Mouse (Mus musculus) neural tube, embryonic 13.5 days (tissue): ENCODE results near the gene Fam180a. TPM values are rescaled to one million over a fixed set of nuclear protein-coding genes. Genes with fewer than 3 reads are reported as not detected.
"Not testable (repeated sequence)": the region's sequence is repeated elsewhere in the genome, so short reads cannot be mapped to it uniquely, and the experiment has no call there.

Experiments used
- ATAC-seq: fragments of 200-750 bp; cut with Nextera tagmentation; 2 replicates; pipeline ENCODE4 v1.8.0; 2017; ENCODE audit warnings: low read depth, mild to moderate bottlenecking, moderate TSS enrichment, moderate library complexity
- H3K27ac ChIP-seq: fragments of 300-500 bp; sonication (generic); replicated peaks from 2 replicates; pipeline ENCODE4 v1.5.1; 2015; ENCODE audit warnings: moderate library complexity, mild to moderate bottlenecking, inconsistent platforms
- H3K27me3 ChIP-seq: fragments of 300-500 bp; sonication (generic); 2 replicates; pipeline ENCODE4 v1.6.1; 2015; ENCODE audit warnings: mild to moderate bottlenecking, inconsistent platforms
- H3K36me3 ChIP-seq: fragments of 300-500 bp; sonication (generic); 2 replicates; pipeline ENCODE4 v1.6.1; 2015; ENCODE audit warnings: mild to moderate bottlenecking, inconsistent platforms
- H3K4me1 ChIP-seq: fragments of 300-500 bp; sonication (generic); replicated peaks from 2 replicates; pipeline ENCODE4 v1.6.1; 2015; ENCODE audit warnings: inconsistent platforms
- H3K4me2 ChIP-seq: fragments of 300-500 bp; sonication (generic); 2 replicates; pipeline ENCODE4 v1.6.1; 2015; ENCODE audit warnings: inconsistent platforms, mild to moderate bottlenecking, moderate library complexity
- H3K4me3 ChIP-seq: fragments of 300-500 bp; sonication (generic); 2 replicates; pipeline ENCODE4 v1.5.1; 2015; ENCODE audit warnings: mild to moderate bottlenecking, inconsistent platforms
- H3K9ac ChIP-seq: fragments of 300-500 bp; sonication (generic); 2 replicates; pipeline ENCODE4 v1.6.1; 2015; ENCODE audit warnings: moderate library complexity, mild to moderate bottlenecking, inconsistent platforms
- H3K9me3 ChIP-seq: fragments of 300-500 bp; sonication (generic); 2 replicates; pipeline ENCODE4 v1.6.1; 2016; ENCODE audit warnings: inconsistent platforms
- WGBS: fragments of 180-500 bp; shearing (Covaris S2); methylation state at CpG from one replicate; pipeline ENCODE4 v1.1.7; 2015; 5-methylcytosine and 5-hydroxymethylcytosine counted together
- polyA plus RNA-seq: library from polyadenylated mRNA; unstranded; fragments of >200 nt; fragmentation: Nextera tagmentation; extraction: Ambion mirVana; gene quantifications from 2 replicates; pipeline ENCODE4 v1.2.1, GENCODE M21; 2015

Gene Fam180a
- 0.39 and 0.73 TPM in 2 replicates for polyA plus RNA-seq

DNA sequence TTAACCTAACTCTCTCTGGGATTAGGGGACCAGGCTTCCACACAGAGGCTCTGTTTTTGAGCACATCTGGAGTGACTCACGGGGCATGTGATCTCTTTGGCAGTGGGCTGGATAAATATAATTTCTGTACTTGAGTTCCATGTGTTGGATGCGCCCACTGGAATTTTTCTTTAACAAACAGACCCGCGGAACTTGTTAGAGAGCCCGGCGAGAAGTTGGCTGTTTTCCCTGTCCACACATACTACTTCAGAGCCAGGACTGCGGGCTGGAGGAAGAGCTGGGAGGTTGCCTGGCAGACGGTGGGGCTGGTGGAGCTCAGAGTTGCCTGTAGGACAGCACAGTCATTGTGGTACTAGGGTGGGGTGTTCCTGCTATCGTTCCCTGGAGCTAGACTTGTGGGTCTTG lies at the start of gene Fam180a:
Fam180a (minus strand) TSS at position 31 of the 405 bp plus-strand sequence.
- Histone ChIP-seq H3K9me3 (no peaks in the 10 kb centered on the region), H3K36me3 (no peaks in the 10 kb centered on the region), H3K27ac (no peak within 1 kb of the TSS), H3K9ac (no peak within 1 kb of the TSS), H3K4me1 (no peaks in the 10 kb centered on the region; the same call in 1 of the 2 replicates), H3K4me3 (no peak within 1 kb of the TSS), H3K4me2 (no peak within 1 kb of the TSS), H3K27me3 (no peaks in the 10 kb centered on the region)
- 87% methylated on average over 9 of the region's 9 CpGs for WGBS
- no peak for ATAC-seq

DNA sequence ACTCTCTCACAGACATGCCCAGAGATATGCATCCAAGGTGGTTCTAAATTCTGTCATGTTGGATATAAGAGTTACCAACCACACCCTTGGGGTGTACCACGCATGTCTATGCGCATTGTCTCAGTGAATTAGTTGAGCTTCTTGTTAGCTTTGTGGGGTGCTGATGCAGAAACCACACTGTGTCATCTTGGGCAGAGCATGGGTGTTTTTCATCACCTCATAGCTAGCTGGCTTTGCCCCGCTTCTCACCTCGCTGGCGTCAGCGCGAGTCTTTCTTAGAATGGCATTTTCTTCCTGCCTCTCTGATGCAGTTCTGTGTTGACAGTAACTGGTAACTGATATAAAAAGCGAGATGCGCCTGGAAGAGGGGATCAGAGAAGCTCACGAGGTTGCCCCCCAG lies 48.1 kb upstream of the Fam180a start:
- Histone ChIP-seq H3K27ac (no peak overlapping the region), H3K4me2 (no peak overlapping the region), H3K36me3 (no peaks in the 10 kb centered on the region), H3K4me3 (no peak overlapping the region), H3K4me1 (no peaks in the 10 kb centered on the region), H3K9me3 (no peaks in the 10 kb centered on the region), H3K27me3 (no peaks in the 10 kb centered on the region), H3K9ac (no peak overlapping the region)
- WGBS, result 93% methylated on average over 10 of the region's 10 CpGs
- no peak for ATAC-seq

DNA sequence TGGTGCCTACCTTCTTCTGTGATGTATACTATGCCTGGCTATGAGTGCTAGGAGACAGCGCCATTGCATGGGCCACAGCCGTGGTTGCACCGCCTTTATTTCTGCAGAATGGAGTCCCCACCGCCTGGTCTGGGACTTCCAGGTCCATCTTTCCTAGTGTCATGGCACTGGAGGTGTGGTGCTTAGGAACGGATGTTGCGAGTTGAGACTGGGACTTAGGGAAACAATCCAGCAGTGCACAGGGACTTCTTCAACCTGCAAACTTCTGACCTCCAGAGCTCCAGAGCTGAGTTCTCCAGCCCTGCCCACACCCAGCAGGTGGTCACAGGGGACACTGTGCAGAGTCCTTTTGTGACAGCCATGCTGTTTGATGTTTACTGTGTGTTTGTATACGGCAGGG lies 44.4 kb upstream of the Fam180a start:
- no peaks in the 10 kb centered on the region for H3K36me3 ChIP-seq
- WGBS, result 87% methylated on average over 7 of the region's 7 CpGs
- no peaks in the 10 kb centered on the region for H3K4me1 ChIP-seq
- H3K9ac ChIP-seq, result no peak overlapping the region
- H3K9me3 ChIP-seq, result no peaks in the 10 kb centered on the region
- no peak for ATAC-seq
- H3K4me2 ChIP-seq, result no peak overlapping the region
- H3K4me3 ChIP-seq, result no peak overlapping the region
- H3K27ac ChIP-seq, result no peak overlapping the region
- no peaks in the 10 kb centered on the region for H3K27me3 ChIP-seq

DNA sequence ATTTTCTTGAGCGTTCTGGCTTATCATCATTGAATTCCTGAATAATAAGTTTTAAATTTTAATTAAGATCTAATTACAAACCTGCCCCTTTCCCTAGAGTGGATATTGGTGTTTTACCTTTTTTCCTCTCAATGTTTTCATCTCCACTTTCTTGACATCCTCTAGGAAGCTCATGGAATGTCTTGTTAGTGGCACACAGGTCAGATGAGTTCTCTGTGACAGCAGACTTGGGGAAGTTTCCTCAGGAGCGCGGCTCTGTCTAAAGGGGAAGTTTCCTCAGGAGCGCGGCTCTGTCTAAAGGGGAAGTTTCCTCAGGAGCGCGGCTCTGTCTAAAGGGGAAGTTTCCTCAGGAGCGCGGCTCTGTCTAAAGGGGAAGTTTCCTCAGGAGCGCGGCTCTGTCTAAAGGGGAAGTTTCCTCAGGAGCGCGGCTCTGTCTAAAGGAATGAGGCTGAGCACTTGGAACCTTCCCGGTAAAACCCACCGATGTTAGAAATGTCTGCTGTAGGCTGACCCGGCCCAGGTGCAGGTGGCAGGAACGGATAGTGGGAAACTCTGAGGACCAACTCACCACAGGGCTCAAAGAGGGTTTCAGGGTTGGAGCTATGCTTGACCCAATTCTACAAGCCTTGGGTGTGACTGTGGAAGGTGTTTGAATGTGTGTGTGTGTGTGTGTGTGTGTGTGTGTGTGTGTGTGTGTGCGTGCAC lies 43.8 kb upstream of the Fam180a start:
- not testable (repeated sequence) for H3K4me3 ChIP-seq, H3K36me3 ChIP-seq, H3K4me2 ChIP-seq, H3K27ac ChIP-seq, H3K27me3 ChIP-seq, ATAC-seq, H3K9me3 ChIP-seq, H3K9ac ChIP-seq, H3K4me1 ChIP-seq
- WGBS, result 82% methylated on average over 18 of the region's 18 CpGs

DNA sequence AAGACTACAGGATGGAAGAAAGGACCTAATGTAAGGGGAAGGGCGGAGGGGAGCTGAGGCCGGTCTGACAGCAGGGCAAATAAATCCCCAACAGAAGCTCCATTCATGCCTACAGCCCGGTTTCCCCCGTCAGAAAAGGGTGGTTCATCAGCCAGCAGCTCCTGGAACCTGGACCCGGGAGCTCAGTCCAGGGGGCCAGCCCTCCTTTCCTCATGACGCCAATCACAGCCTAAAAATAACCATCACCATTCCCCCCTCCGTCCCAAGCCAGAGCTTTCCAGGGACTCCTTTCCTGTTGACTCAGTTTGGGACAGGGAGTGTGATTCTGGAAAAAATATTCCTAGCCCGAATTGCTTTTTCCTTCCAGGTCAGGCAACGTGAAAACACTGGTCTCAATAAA lies 36.7 kb upstream of the Fam180a start:
- H3K27me3 ChIP-seq, result no peaks in the 10 kb centered on the region
- H3K36me3 ChIP-seq, result no peaks in the 10 kb centered on the region
- H3K27ac ChIP-seq, result no peak overlapping the region
- no peak overlapping the region for H3K4me3 ChIP-seq
- no peaks in the 10 kb centered on the region for H3K4me1 ChIP-seq
- no peaks in the 10 kb centered on the region for H3K9me3 ChIP-seq
- no peak for ATAC-seq
- H3K4me2 ChIP-seq, result no peak overlapping the region
- 64% methylated on average over 9 of the region's 9 CpGs for WGBS
- H3K9ac ChIP-seq, result no peak overlapping the region

DNA sequence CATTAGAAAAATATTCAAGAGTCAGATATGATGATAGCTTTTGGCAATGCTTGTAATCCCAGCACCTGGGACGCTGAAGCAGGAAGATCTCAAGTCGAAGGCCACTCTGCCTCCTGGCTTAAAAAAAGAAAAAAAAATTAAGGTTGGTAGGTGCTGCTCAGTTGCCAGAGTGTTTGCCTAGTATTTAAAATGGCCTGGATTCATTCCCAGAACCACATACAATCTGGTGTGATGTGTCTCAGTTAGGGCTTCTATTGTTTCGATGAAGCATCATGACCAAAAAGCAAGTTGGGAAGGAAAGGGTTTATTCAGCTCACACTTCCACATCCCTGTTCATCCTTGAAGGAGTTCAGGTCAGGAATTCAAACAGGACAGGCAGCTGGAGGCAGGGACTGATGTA lies 29.4 kb upstream of the Fam180a start:
- no peak overlapping the region for H3K9ac ChIP-seq
- H3K27me3 ChIP-seq, result no peaks in the 10 kb centered on the region
- no peak for ATAC-seq
- peak overlapping the region; percentile 59; the same call in 1 of the 2 replicates for H3K27ac ChIP-seq
- no peak overlapping the region for H3K4me2 ChIP-seq
- no peak overlapping the region for H3K4me3 ChIP-seq
- H3K9me3 ChIP-seq, result no peaks in the 10 kb centered on the region
- no peaks in the 10 kb centered on the region for H3K36me3 ChIP-seq
- 90% methylated on average over 3 of the region's 3 CpGs for WGBS
- peaks cover 23% of the 10 kb centered on the region for H3K4me1 ChIP-seq

DNA sequence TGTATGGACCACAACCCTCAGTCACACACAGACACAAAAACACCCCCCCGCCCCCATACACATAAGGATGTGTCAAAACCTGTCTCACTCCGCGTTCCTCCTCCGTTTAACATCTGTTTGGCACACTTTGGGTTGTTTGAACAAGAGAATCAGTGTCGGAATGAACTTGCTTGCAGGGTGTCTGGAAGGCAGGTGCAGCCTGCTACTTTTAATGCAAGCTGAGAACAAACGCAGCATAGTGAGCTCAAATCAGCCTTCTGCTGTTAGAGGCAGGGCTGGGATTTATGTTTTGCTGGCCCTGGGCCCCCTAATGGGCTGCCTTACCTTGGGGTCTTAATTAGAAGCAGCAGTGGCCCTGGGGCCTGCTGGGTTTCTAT lies 28.7 kb upstream of the Fam180a start:
- peaks cover 28% of the 10 kb centered on the region for H3K4me1 ChIP-seq
- no peak overlapping the region for H3K9ac ChIP-seq
- H3K4me2 ChIP-seq, result peak overlapping the region; percentile 26
- H3K27me3 ChIP-seq, result no peaks in the 10 kb centered on the region
- H3K4me3 ChIP-seq, result no peak overlapping the region
- no peaks in the 10 kb centered on the region for H3K36me3 ChIP-seq
- H3K27ac ChIP-seq, result peak overlapping the region; percentile 59; the same call in 1 of the 2 replicates
- H3K9me3 ChIP-seq, result no peaks in the 10 kb centered on the region
- WGBS, result 9% methylated on average over 6 of the region's 6 CpGs
- peak; percentile 72 for ATAC-seq

DNA sequence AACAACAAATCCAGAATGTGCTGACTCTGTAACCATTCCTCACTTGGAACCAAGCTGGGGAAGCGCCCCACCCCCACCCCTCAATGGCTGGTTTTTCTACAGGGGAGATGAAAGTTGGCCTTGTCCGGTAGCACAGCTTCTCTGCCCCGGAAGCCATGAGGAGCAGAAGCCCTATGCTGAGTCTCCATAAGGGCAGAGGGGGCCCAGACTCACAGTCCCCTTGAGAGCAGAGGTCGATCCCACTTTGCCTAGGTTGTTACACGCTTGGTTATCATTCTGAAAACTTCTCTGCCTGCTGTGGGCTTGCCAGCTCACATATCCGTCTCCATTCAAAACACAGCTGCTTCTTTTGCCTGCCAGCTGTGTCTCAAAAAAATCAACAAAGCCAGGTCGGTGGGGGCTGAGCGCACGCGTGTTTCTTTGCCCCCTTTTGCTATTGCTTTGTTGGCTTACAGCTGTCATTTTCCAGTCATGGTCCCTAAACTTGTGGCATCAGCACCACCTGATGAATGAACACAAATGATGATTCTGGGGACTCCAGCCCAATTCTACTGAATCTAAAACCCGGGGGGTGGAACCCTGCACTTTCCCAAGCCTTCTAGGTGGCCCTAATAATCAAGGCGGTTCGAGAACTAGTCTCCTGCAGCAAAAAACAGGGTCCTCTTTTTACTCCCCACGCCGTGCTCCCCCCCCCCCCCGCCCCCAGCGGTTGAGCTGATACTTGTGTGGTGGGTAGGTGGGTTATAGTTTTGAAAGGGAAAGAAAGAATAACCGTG lies 28.1 kb upstream of the Fam180a start:
- Histone ChIP-seq H3K27ac (0 out of 2 replicates have a peak overlapping the region, but pooled peaks have one; percentile 18), H3K27me3 (no peaks in the 10 kb centered on the region), H3K36me3 (no peaks in the 10 kb centered on the region), H3K4me1 (peaks cover 28% of the 10 kb centered on the region), H3K4me3 (no peak overlapping the region), H3K4me2 (peak overlapping the region; percentile 26), H3K9me3 (no peaks in the 10 kb centered on the region), H3K9ac (0 out of 2 replicates have a peak overlapping the region, but pooled peaks have one; percentile 17)
- 8% methylated on average over 18 of the region's 18 CpGs for WGBS
- ATAC-seq, result peak; percentile 51

DNA sequence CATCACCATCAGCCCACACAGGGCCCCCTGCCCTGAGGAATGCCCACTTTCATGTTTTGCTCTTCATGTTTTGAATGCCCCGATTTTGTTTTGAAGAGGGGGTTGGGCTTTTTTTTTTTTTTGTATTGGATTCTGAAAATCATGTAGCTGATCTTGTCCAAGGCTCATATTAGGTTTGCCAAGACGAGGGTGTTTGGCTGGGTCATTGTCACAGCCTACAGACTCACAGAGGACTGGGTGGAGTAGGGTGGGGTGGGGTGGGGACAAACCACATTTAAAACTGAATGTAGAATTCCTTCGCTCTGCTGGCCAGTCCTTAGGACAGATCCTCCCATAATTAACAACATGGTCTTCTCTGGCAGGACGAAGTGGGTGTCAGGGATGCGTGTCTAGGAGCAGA lies 27.5 kb upstream of the Fam180a start:
- no peak for ATAC-seq
- Histone ChIP-seq H3K27ac (no peak overlapping the region), H3K4me2 (no peak overlapping the region), H3K27me3 (no peaks in the 10 kb centered on the region), H3K9me3 (no peaks in the 10 kb centered on the region), H3K4me1 (peaks cover 28% of the 10 kb centered on the region), H3K4me3 (no peak overlapping the region), H3K9ac (no peak overlapping the region), H3K36me3 (no peaks in the 10 kb centered on the region)
- WGBS, result 61% methylated on average over 5 of the region's 5 CpGs

DNA sequence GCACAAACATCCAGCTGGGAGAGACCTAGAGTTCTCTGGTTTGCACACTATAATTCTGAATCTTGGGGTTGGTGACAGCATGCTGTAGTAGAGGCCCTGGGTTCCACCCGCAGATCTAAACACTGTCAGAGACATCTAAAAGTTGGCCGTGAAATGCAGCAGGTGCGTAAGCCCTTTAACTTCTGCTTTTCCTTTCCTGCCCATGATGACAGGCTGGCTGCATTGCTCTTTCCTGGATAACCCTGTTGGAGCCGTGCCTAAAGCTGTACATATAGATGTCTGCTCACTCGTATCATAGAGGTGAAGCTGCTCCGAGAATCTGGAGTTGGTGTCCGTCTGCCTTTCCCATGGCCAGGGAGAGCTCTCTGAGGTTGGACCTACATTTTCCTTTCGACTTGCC lies 26.9 kb upstream of the Fam180a start:
- no peak for ATAC-seq
- Histone ChIP-seq H3K36me3 (no peaks in the 10 kb centered on the region), H3K4me1 (peaks cover 28% of the 10 kb centered on the region), H3K9ac (no peak overlapping the region), H3K4me3 (no peak overlapping the region), H3K27ac (no peak overlapping the region), H3K9me3 (no peaks in the 10 kb centered on the region), H3K27me3 (no peaks in the 10 kb centered on the region), H3K4me2 (no peak overlapping the region)
- 88% methylated on average over 8 of the region's 8 CpGs for WGBS

DNA sequence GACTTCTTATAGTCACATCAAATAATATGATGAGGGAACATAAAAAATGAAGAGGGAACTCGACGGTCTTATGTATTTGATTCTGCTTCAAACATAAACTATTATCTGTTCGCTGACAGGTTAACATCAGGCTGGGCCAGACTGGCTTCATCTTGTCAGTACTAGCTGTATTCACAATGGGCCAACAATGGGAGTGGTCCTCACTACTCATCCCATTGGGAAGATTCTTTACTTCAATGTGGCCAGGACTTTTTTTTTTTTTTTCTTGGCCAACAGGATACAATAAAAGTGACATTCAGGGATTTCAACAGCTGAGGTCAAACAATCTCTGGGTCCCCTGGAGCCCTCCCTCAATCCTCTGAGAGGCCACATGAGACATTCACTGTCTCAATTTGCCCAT lies 25.9 kb upstream of the Fam180a start:
- no peaks in the 10 kb centered on the region for H3K36me3 ChIP-seq
- no peaks in the 10 kb centered on the region for H3K27me3 ChIP-seq
- peaks cover 28% of the 10 kb centered on the region for H3K4me1 ChIP-seq
- no peak for ATAC-seq
- H3K4me3 ChIP-seq, result no peak overlapping the region
- H3K9me3 ChIP-seq, result no peaks in the 10 kb centered on the region
- no peak overlapping the region for H3K4me2 ChIP-seq
- no peak overlapping the region for H3K27ac ChIP-seq
- WGBS, result 94% methylated on average over 3 of the region's 3 CpGs
- no peak overlapping the region for H3K9ac ChIP-seq

DNA sequence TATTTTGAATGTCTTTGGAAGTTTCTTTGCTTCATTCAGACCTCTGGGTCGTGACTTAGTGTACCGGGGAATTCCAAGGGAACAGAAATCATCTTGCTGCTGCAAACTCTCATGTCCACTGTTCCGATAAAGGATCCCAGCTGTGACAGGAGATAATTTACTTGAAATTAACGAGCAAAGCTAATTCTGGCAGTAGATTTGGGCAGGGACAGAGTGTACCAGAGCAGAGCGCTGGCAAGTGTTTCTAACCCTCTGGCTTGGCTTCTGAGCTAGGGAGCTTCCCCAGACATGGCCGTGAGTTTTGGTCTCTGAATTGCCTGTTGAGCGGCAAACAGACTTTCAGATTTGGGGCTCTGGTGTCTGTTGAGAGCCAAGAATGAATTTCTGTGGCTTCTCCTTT lies 23.8 kb upstream of the Fam180a start:
- no peak for ATAC-seq
- no peak overlapping the region for H3K27ac ChIP-seq
- H3K36me3 ChIP-seq, result no peaks in the 10 kb centered on the region
- no peaks in the 10 kb centered on the region for H3K9me3 ChIP-seq
- H3K4me3 ChIP-seq, result no peak overlapping the region
- no peak overlapping the region for H3K4me2 ChIP-seq
- H3K4me1 ChIP-seq, result peaks cover 24% of the 10 kb centered on the region
- 56% methylated on average over 7 of the region's 7 CpGs for WGBS
- H3K27me3 ChIP-seq, result no peaks in the 10 kb centered on the region
- H3K9ac ChIP-seq, result no peak overlapping the region
